Mouse (Mus musculus): ENCODE results near the gene Rab8b.

DNA sequence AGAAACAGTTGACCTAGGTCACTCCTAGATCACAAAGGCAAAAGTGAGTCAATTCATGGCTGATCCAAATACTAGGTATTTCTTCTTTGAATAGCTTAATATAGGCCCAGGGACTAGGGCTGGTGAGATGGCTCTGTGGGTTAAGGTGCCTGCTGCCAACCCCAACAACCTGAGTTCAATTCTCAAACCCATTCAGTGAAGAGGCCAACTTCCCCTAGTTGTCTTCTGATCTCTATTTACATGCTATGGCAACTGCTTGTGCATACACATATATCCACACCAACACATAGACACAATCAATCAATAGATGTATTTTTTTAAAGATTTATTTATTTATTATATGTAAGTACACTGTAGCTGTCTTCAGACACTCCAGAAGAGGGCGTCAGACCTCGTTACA, 34.9 kb downstream of the Rab8b start:
- no peak for TF ChIP-seq CTCF (IDR thresholded peaks at IDR 0.05; ENCODE audit: low read depth)
- TF ChIP-seq EP300 (IDR thresholded peaks at IDR 0.05; ENCODE audit: low read depth): no peak
